Mouse (Mus musculus) lung, embryonic 14.5 days (tissue): ENCODE results near the gene Eomes. TPM values are rescaled to one million over a fixed set of nuclear protein-coding genes. Genes with fewer than 3 reads are reported as not detected.

ENCODE experiments used
- ATAC-seq: fragments of 200-750 bp; cut with Nextera tagmentation; 2 replicates; pipeline ENCODE4 v1.8.0; 2017; ENCODE audit warnings: mild to moderate bottlenecking, moderate TSS enrichment, moderate library complexity; ENCODE audit not compliant: insufficient read depth
- DNase-seq: peaks from one replicate; pipeline ENCODE4 v3.0.0-alpha.2; 2015
- H3K27ac ChIP-seq: fragments of 300-500 bp; sonication (generic); 2 replicates; pipeline ENCODE4 v1.5.1; 2014; ENCODE audit warnings: low read depth, mild to moderate bottlenecking, moderate library complexity
- H3K27me3 ChIP-seq: fragments of 300-500 bp; sonication (generic); 2 replicates; pipeline ENCODE4 v1.6.1; 2014; ENCODE audit warnings: low read length, control low read depth; ENCODE audit not compliant: insufficient read depth
- H3K36me3 ChIP-seq: fragments of 300-500 bp; sonication (generic); 2 replicates; pipeline ENCODE4 v1.6.1; 2014; ENCODE audit warnings: control low read depth; ENCODE audit not compliant: insufficient read depth
- H3K4me1 ChIP-seq: fragments of 300-500 bp; sonication (generic); 2 replicates; pipeline ENCODE4 v1.6.1; 2014; ENCODE audit warnings: antibody characterized with exemption, control low read depth; ENCODE audit not compliant: insufficient read depth
- H3K4me2 ChIP-seq: fragments of 300-500 bp; sonication (generic); 2 replicates; pipeline ENCODE4 v1.6.1; 2014; ENCODE audit warnings: mild to moderate bottlenecking
- H3K4me3 ChIP-seq: fragments of 300-500 bp; sonication (generic); 2 replicates; pipeline ENCODE4 v1.5.1; 2014; ENCODE audit warnings: low read depth, low read length
- H3K9ac ChIP-seq: fragments of 300-500 bp; sonication (generic); 2 replicates; pipeline ENCODE4 v1.6.1; 2014
- H3K9me3 ChIP-seq: fragments of 300-500 bp; sonication (generic); 2 replicates; pipeline ENCODE4 v1.6.1; 2016; ENCODE audit warnings: low read depth, low read length, control low read depth
- CTCF ChIP-seq: IDR thresholded peaks from 2 replicates; pipeline ENCODE4 v1.5.1; 2016; ENCODE audit warnings: antibody characterized with exemption, low read depth
- WGBS: fragments of 180-500 bp; shearing (Covaris S2); extraction: QIAGEN DNeasy Blood & Tissue Kit; methylation state at CpG from one replicate; pipeline ENCODE4 v1.1.7; 2014; 5-methylcytosine and 5-hydroxymethylcytosine counted together
- polyA plus RNA-seq: library from polyadenylated mRNA; unstranded; fragments of >200 nt; fragmentation: Nextera tagmentation; extraction: Ambion mirVana; gene quantifications from 2 replicates; pipeline ENCODE4 v1.2.1, GENCODE M21; 2014

Eomes gene
- polyA plus RNA-seq, 1 experiment from 2014 or later: not detected

DNA sequence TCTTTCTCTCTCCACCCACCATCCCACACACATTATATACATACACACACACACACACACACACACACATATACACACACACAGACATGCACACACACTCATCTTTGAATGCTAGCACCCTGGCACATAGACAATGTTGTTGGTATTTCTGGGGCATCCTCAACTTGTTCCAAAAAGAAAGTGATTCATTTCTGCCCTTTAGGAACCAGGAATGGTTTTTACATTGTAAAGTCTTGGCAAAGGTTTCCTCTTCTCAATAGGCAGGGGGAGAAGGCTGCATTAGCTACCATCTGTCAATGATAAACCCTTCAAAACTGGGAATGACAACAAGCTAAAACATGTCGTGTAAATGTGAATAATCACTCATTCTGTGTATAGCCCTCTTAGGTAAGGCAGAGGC lies 14.0 kb upstream of the Eomes start:
- H3K4me1 ChIP-seq: no peaks in the 10 kb centered on the region
- H3K9me3 ChIP-seq: no peaks in the 10 kb centered on the region
- H3K9ac ChIP-seq: no peak overlapping the region
- H3K4me2 ChIP-seq: no peak overlapping the region
- no peak for TF ChIP-seq CTCF
- no peak for ATAC-seq
- WGBS: 53% methylated on average over 1 of the region's 1 CpGs
- H3K27me3 ChIP-seq: peaks cover 25% of the 10 kb centered on the region
- no peak overlapping the region for H3K4me3 ChIP-seq
- no peak for DNase-seq
- no peak overlapping the region for H3K27ac ChIP-seq
- H3K36me3 ChIP-seq: no peaks in the 10 kb centered on the region

DNA sequence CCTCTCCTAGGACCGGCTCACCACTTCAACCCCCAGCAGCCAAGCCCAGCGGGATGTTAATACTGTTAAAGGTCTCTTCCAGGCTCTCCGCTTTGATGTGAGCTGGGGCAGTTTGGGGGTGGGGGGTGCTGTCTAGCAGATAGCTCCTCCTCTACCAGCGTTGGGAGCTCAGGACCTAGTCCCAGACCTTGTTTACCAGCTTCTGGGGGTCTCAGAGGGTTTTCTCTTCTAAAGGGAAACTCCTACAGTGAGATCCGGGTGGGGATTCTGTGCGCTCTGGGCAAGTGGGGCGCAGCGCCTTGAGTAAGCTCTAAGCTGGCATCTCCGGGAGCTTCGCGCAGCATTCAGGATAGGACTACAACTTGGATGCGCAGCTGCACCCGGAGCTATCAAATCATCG lies 9.7 kb upstream of the Eomes start:
- Histone ChIP-seq H3K4me3 (no peak overlapping the region), H3K4me2 (no peak overlapping the region), H3K27me3 (peaks cover 52% of the 10 kb centered on the region), H3K9me3 (no peaks in the 10 kb centered on the region), H3K4me1 (no peaks in the 10 kb centered on the region), H3K36me3 (no peaks in the 10 kb centered on the region), H3K27ac (no peak overlapping the region), H3K9ac (no peak overlapping the region)
- no peak for TF ChIP-seq CTCF
- 4% methylated on average over 14 of the region's 14 CpGs for WGBS
- DNase-seq: no peak
- no peak for ATAC-seq

DNA sequence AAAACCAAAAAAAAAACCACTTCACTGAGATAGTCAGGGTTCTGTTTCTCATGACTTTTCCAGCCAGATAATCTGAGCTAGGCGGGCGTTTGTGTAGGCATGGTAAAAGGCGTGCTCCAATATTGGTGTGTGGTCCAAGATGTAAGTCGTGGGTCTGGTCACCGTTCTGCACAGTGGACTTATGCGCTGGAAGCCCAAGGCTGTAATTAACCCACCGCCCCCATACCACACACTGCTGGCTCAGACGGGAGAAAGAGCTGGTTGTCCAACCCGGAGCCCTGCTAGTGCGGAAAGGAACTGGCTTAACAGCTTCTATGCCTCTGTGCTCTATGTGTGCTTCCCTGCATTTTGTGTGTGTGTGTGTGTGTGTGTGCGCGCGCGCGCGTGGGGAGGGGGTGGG lies 8.7 kb upstream of the Eomes start:
- Histone ChIP-seq H3K9ac (no peak overlapping the region), H3K4me1 (no peaks in the 10 kb centered on the region)
- no peak for TF ChIP-seq CTCF

DNA sequence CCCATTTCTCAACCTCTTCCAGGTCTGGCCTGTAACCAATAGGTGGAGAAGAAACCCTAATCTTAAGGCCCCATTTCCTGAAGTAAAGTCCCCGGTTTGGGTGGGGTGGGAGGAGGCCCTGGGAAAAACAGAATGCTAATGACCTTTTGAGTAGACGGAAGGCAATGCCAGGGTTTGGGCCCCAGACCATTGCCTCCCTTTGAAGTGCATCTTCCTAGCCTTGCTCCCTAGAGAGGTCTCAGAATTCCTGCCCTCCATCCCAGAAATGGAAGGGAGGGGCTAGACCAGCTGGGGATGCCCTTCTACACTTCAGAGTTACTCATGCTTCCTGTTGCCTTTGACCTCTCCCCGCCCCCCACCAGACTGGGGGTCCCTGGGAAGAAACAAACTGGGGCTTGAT lies 6.7 kb upstream of the Eomes start:
- H3K9ac ChIP-seq: no peak overlapping the region
- no peak overlapping the region for H3K4me3 ChIP-seq
- no peaks in the 10 kb centered on the region for H3K4me1 ChIP-seq
- H3K9me3 ChIP-seq: no peaks in the 10 kb centered on the region
- no peak for ATAC-seq
- no peak overlapping the region for H3K4me2 ChIP-seq
- DNase-seq: no peak
- no peaks in the 10 kb centered on the region for H3K36me3 ChIP-seq
- TF ChIP-seq CTCF: no peak
- H3K27ac ChIP-seq: no peak overlapping the region
- 20% methylated on average over 3 of the region's 3 CpGs for WGBS
- H3K27me3 ChIP-seq: peaks cover 69% of the 10 kb centered on the region

More for the DNA sequence above, 8.7 kb upstream of the Eomes start:
- H3K27ac ChIP-seq: no peak overlapping the region
- WGBS: 12% methylated on average over 16 of the region's 16 CpGs
- H3K36me3 ChIP-seq: no peaks in the 10 kb centered on the region
- DNase-seq (no peak), ATAC-seq (no peak)
- no peak overlapping the region for H3K4me3 ChIP-seq
- H3K9me3 ChIP-seq: no peaks in the 10 kb centered on the region
- H3K4me2 ChIP-seq: no peak overlapping the region
- H3K27me3 ChIP-seq: peaks cover 53% of the 10 kb centered on the region

DNA sequence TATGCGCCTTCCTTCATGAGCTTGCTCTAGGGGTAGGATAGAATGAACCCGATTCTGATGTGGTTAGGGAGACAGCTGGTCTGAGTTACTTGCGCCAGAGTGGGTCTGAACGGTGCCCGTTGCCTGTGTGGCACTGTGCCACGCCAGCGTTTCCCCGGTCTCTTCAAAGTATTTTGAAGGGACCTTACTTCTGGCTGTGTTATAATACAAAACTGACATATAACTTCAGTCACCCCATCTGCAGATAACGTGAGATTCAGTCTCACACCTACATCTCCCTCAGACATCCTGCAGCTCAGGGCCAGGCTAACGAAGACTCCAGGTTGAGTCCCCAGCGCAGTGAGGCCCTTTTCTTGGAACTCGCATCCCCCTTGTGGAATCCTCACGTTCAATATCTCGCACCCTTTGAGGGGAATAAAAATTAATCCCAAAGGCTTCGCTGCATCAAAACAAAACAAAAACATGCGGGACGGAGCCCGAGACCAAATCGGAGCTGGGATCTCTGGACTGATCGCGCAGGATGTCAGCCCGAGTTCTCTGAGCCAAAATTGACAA lies 1.7 kb upstream of the Eomes start:
- Histone ChIP-seq H3K27ac (no peak overlapping the region), H3K4me1 (no peaks in the 10 kb centered on the region), H3K9me3 (no peaks in the 10 kb centered on the region), H3K9ac (no peak overlapping the region), H3K36me3 (no peaks in the 10 kb centered on the region), H3K4me3 (no peak overlapping the region), H3K4me2 (peak overlapping the region; percentile 72), H3K27me3 (peaks cover 75% of the 10 kb centered on the region)
- no peak for ATAC-seq
- no peak for TF ChIP-seq CTCF
- WGBS: 3% methylated on average over 22 of the region's 22 CpGs
- peak; percentile 24 for DNase-seq

DNA sequence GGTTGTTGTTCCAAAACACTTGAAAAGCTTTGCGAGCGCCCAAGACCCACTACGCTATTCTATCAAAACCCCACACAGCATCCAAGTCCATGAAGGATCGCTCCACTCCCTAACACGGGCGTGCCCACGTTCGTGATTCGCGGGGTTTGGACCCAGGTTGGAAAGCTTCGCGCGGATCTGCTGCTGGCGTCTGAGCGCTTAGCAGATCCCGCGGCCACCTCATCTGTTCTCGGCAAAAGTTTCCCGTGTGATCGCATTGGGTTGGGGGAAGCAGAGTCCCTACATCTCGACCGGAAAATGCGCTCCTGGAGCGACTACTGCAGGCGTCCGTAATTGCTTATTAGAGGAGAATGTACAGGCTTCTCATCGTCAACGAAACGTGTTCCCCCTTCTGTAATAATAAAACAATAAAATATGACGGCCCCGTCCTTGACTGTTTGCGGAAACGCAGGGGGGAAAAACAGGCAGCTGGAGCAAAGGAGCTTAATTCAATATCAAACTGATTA lies 1.2 kb upstream of the Eomes start:
- Histone ChIP-seq H3K4me1 (no peaks in the 10 kb centered on the region), H3K27ac (no peak overlapping the region), H3K36me3 (no peaks in the 10 kb centered on the region), H3K9me3 (no peaks in the 10 kb centered on the region), H3K27me3 (peaks cover 76% of the 10 kb centered on the region), H3K9ac (no peak overlapping the region), H3K4me2 (peak overlapping the region; percentile 72), H3K4me3 (peak overlapping the region; percentile 44)
- peak; percentile 53 for DNase-seq
- TF ChIP-seq CTCF: no peak
- ATAC-seq: no peak
- WGBS: under 1% methylated on average over 33 of the region's 33 CpGs

DNA sequence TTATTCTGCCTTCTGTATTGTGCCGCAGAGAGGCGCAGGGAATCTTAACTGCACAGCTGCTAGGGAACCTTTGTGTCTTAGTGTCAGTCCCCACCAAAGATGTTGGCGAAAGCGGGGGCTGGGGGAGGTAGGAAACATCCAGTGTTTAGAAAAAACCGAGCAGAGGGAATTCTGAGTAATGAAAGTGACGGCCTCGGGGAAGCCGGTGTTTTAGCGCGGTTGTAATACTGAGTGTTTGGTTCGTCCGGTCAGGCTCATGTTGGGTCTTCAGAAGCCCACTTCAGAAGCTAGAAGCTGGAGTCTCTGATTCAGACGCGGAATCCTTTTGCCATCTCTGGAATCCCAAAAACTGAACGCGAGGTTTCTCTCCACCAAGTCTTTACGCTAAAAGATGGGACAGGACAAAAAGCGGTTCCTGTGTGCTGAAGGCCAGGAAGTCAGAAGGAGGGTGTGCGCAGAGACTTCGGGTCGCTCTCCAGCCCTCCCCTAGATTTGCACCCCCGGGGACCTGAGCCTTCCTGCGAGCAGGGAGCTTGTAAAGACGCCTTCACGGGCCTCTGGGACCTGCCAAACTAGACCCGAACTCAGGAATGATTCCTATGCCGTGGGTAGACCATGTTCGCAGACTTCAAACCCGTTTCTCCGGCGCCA lies 606 bp upstream of the Eomes start:
- under 1% methylated on average over 31 of the region's 31 CpGs for WGBS
- DNase-seq: peak; percentile 41
- Histone ChIP-seq H3K4me2 (peak overlapping the region; percentile 72), H3K4me3 (peak overlapping the region; percentile 44), H3K9me3 (no peaks in the 10 kb centered on the region), H3K27me3 (peaks cover 82% of the 10 kb centered on the region), H3K4me1 (no peaks in the 10 kb centered on the region), H3K9ac (no peak overlapping the region), H3K27ac (no peak overlapping the region), H3K36me3 (no peaks in the 10 kb centered on the region)
- ATAC-seq: no peak
- TF ChIP-seq CTCF: no peak
